ENCODE assay signal across 17 mouse cellular contexts in genomic region chr10:42646340-42646739, GRCm38 (mm10).
"Had no signal": no experiment of that assay in that cellular context is flagged by ENCODE, and none has a peak within 500 bp of the region (broad histone marks: within the 10 kb centered on the region; RNA-seq: fewer than 3 reads in every experiment).

No protein-coding gene starts in this region.

- ATAC-seq: midbrain, embryonic 13.5 days; midbrain, embryonic 15.5 days had no signal

- DNase-seq: lung, adult 18-20 months; lung, embryonic 14.5 days; lung, postnatal 10 days; lung, postnatal 4 days; retina, postnatal 1 day; right cerebral cortex, adult 18-20 months; right cerebral cortex, postnatal 25 days; right cerebral cortex, postnatal 4 days; spleen, adult 18-20 months; thymus, adult 18-20 months; thymus, postnatal 14 days; thymus, postnatal 36 days had no signal

- H3K36me3 ChIP-seq: midbrain, embryonic 13.5 days; midbrain, embryonic 15.5 days; neural tube, embryonic 13.5 days; neural tube, embryonic 15.5 days had no signal

- H3K27ac ChIP-seq: midbrain, embryonic 13.5 days; midbrain, embryonic 15.5 days; neural tube, embryonic 13.5 days; neural tube, embryonic 15.5 days had no signal

- H3K4me1 ChIP-seq: midbrain, embryonic 13.5 days; midbrain, embryonic 15.5 days; neural tube, embryonic 13.5 days; neural tube, embryonic 15.5 days had no signal

- H3K4me3 ChIP-seq: midbrain, embryonic 13.5 days; midbrain, embryonic 15.5 days; neural tube, embryonic 13.5 days; neural tube, embryonic 15.5 days had no signal

- H3K9me3 ChIP-seq: midbrain, embryonic 13.5 days; midbrain, embryonic 15.5 days; neural tube, embryonic 13.5 days; neural tube, embryonic 15.5 days had no signal

- H3K4me2 ChIP-seq: lung, embryonic 14.5 days; midbrain, embryonic 11.5 days; midbrain, embryonic 13.5 days; midbrain, embryonic 15.5 days; neural tube, embryonic 13.5 days; neural tube, embryonic 15.5 days had no signal

- H3K27me3 ChIP-seq: midbrain, embryonic 13.5 days; midbrain, embryonic 15.5 days; neural tube, embryonic 13.5 days; neural tube, embryonic 15.5 days had no signal

- H3K9ac ChIP-seq: lung, embryonic 14.5 days; midbrain, embryonic 13.5 days; midbrain, embryonic 15.5 days; neural tube, embryonic 13.5 days; neural tube, embryonic 15.5 days had no signal
